Mouse (Mus musculus) cerebellum, adult 2 months (tissue): ENCODE results near the gene Copg1. TPM values are rescaled to one million over a fixed set of nuclear protein-coding genes. Genes with fewer than 3 reads are reported as not detected.

ENCODE experiments used
- DNase-seq, 2 experiments: peaks; one replicate each; pipeline ENCODE4 v3.0.0; 2021
- H3K27ac ChIP-seq: fragments of 200-500 bp; 2 replicates; pipeline ENCODE4 v1.5.1; 2012; ENCODE audit warnings: low read length, control low read depth, inconsistent platforms; ENCODE audit not compliant: insufficient read depth
- H3K27me3 ChIP-seq: fragments of 200-500 bp; 2 replicates; pipeline ENCODE4 v1.6.1; 2012; ENCODE audit warnings: inconsistent platforms, mild to moderate bottlenecking, low read length, moderate library complexity; ENCODE audit not compliant: control insufficient read depth, insufficient read depth
- H3K4me1 ChIP-seq: fragments of 200-500 bp; 2 replicates; pipeline ENCODE4 v1.6.1; 2011; ENCODE audit warnings: low read length; ENCODE audit not compliant: control insufficient read depth, insufficient read depth
- H3K4me3 ChIP-seq: fragments of 200-500 bp; replicated peaks from 2 replicates; pipeline ENCODE3; 2011; ENCODE audit warnings: mild to moderate bottlenecking, low read depth, low read length, control low read depth; ENCODE audit not compliant: insufficient read depth
- CTCF ChIP-seq: fragments of 200-500 bp; IDR thresholded peaks from 2 replicates; pipeline ENCODE4 v1.5.1; 2011; ENCODE audit warnings: low read depth, mild to moderate bottlenecking, control low read depth, low read length, moderate library complexity, borderline replicate concordance; ENCODE audit not compliant: insufficient read depth
- POLR2A ChIP-seq: fragments of 200-500 bp; IDR thresholded peaks from 2 replicates; pipeline ENCODE4 v1.6.1; 2011; ENCODE audit warnings: low read length, control low read depth, borderline replicate concordance; ENCODE audit not compliant: insufficient read depth
- WGBS: fragments of 180-500 bp; shearing (Covaris S2); methylation state at CpG from one replicate; pipeline ENCODE4 v1.1.7; 2018; 5-methylcytosine and 5-hydroxymethylcytosine counted together
- polyA plus RNA-seq: library from polyadenylated mRNA; depleted of rRNA; stranded (reverse); fragments of >200 nt; gene quantifications from 2 replicates; pipeline ENCODE4 v1.2.3, GENCODE M21; 2012

Copg1 gene
- polyA plus RNA-seq, 1 experiment: 265 TPM

GRCm38 (mm10) chr6:87849780-87850154 lies 37.8 kb upstream of the Copg1 start:
- WGBS: 1% methylated on average over 8 of the region's 8 CpGs
- peaks cover 14% of the 10 kb centered on the region; the same call in 1 of the 2 replicates for H3K4me1 ChIP-seq
- no peaks in the 10 kb centered on the region for H3K27me3 ChIP-seq
- TF ChIP-seq POLR2A (no peak), CTCF (no peak)
- peak in 1 of 2 experiments; percentile 18 for DNase-seq
- H3K27ac ChIP-seq: no peak overlapping the region
- H3K4me3 ChIP-seq: peak overlapping the region; percentile 80

- under 1% methylated on average over 71 of the region's 73 CpGs for WGBS
- Histone ChIP-seq H3K27me3 (no peaks in the 10 kb centered on the region), H3K4me1 (peaks cover 9% of the 10 kb centered on the region; the same call in 1 of the 2 replicates), H3K4me3 (peak overlapping the region; percentile 80), H3K27ac (peak overlapping the region; percentile 83)
- DNase-seq: peak in 1 of 2 experiments; percentile 70
- TF ChIP-seq CTCF: no peak
- no peak for TF ChIP-seq POLR2A
These were observed 37.3 kb upstream of the Copg1 start for GRCm38 (mm10) chr6:87850155-87850899.

- peak within 1 kb of the TSS; percentile 83 for H3K27ac ChIP-seq
- peak within 1 kb of the TSS; percentile 80 for H3K4me3 ChIP-seq
- under 1% methylated on average over 55 of the region's 55 CpGs for WGBS
- TF ChIP-seq CTCF: no peak
- peak; percentile 95 for TF ChIP-seq POLR2A
- no peaks in the 10 kb centered on the region for H3K27me3 ChIP-seq
- peaks cover 9% of the 10 kb centered on the region; the same call in 1 of the 2 replicates for H3K4me1 ChIP-seq
- DNase-seq: peak; percentile 98 to 99
These were observed 36.6 kb upstream of the Copg1 start, which contains the start of gene Cnbp for GRCm38 (mm10) chr6:87850900-87851614. Gene Cnbp (minus strand): TSS chr6:87851106.

- no peak for DNase-seq
- WGBS: 86% methylated on average over 6 of the region's 6 CpGs
- TF ChIP-seq CTCF: no peak
- TF ChIP-seq POLR2A: no peak
- H3K27me3 ChIP-seq: no peaks in the 10 kb centered on the region
- H3K4me3 ChIP-seq: no peak overlapping the region
- H3K27ac ChIP-seq: no peak overlapping the region
- peaks cover 8% of the 10 kb centered on the region; the same call in 1 of the 2 replicates for H3K4me1 ChIP-seq
These were observed 35.7 kb upstream of the Copg1 start for GRCm38 (mm10) chr6:87851871-87852270.

- Histone ChIP-seq H3K27ac (no peak overlapping the region), H3K4me1 (peaks cover 3% of the 10 kb centered on the region; the same call in 1 of the 2 replicates), H3K27me3 (no peaks in the 10 kb centered on the region), H3K4me3 (no peak overlapping the region)
- TF ChIP-seq CTCF (no peak), POLR2A (no peak)
- 83% methylated on average over 4 of the region's 4 CpGs for WGBS
- no peak for DNase-seq
These were observed 34.2 kb upstream of the Copg1 start for GRCm38 (mm10) chr6:87853446-87853845.

- TF ChIP-seq CTCF (no peak), POLR2A (no peak)
- 53% methylated on average over 1 of the region's 1 CpGs for WGBS
- no peak overlapping the region for H3K27ac ChIP-seq
- no peak for DNase-seq
- no peak overlapping the region for H3K4me3 ChIP-seq
- H3K4me1 ChIP-seq: no peaks in the 10 kb centered on the region
- no peaks in the 10 kb centered on the region for H3K27me3 ChIP-seq
These were observed 30.5 kb upstream of the Copg1 start for GRCm38 (mm10) chr6:87857071-87857470.

GRCm38 (mm10) chr6:87866211-87866610 lies 21.4 kb upstream of the Copg1 start:
- WGBS: 85% methylated on average over 6 of the region's 6 CpGs
- Histone ChIP-seq H3K27ac (no peak overlapping the region), H3K4me3 (no peak overlapping the region), H3K4me1 (no peaks in the 10 kb centered on the region; the same call in 1 of the 2 replicates), H3K27me3 (no peaks in the 10 kb centered on the region)
- no peak for DNase-seq
- no peak for TF ChIP-seq CTCF

GRCm38 (mm10) chr6:87867256-87867655 lies 20.4 kb upstream of the Copg1 start:
- Histone ChIP-seq H3K27ac (no peak overlapping the region), H3K27me3 (no peaks in the 10 kb centered on the region), H3K4me1 (no peaks in the 10 kb centered on the region; the same call in 1 of the 2 replicates), H3K4me3 (no peak overlapping the region)
- WGBS: 83% methylated on average over 2 of the region's 2 CpGs
- DNase-seq: no peak
- TF ChIP-seq CTCF: no peak
- TF ChIP-seq POLR2A: no peak
